Mouse (Mus musculus): ENCODE results near the gene Baiap2l2. TPM values are rescaled to one million over a fixed set of nuclear protein-coding genes. Genes with fewer than 3 reads are reported as not detected.
A peak's percentile ranks its signal among the peaks of the same experiment; 100 is the strongest.

Gene Baiap2l2
- polyA plus RNA-seq, 1 experiment, result 4.6 TPM

- Histone ChIP-seq H3K27ac (ENCODE audit: insufficient read depth, low read length) (no peak overlapping the region), H3K4me3 (ENCODE audit: insufficient read depth, low read length) (no peak overlapping the region), H3K4me1 (ENCODE audit: control insufficient read depth, insufficient read depth, low read length) (no peaks in the 10 kb centered on the region)
- TF ChIP-seq POLR2A (IDR thresholded peaks at IDR 0.05; ENCODE audit: extremely low read depth, insufficient read depth, low read length) (no peak), CTCF (IDR thresholded peaks at IDR 0.05; ENCODE audit: extremely low read depth, insufficient read depth, low read length) (no peak)
Observed at GRCm38 (mm10) chr15:79286141-79286540, 804 bp upstream of the Baiap2l2 start.

GRCm38 (mm10) chr15:79283371-79283770, 2.0 kb downstream of the Baiap2l2 start:
- no peaks in the 10 kb centered on the region for H3K4me1 ChIP-seq (ENCODE audit: control insufficient read depth, insufficient read depth, low read length)

GRCm38 (mm10) chr15:79282434-79282833, 2.9 kb downstream of the Baiap2l2 start:
- Histone ChIP-seq H3K4me3 (ENCODE audit: insufficient read depth, low read length) (no peak overlapping the region), H3K27ac (ENCODE audit: insufficient read depth, low read length) (no peak overlapping the region), H3K4me1 (ENCODE audit: control insufficient read depth, insufficient read depth, low read length) (no peaks in the 10 kb centered on the region)
- TF ChIP-seq CTCF (IDR thresholded peaks at IDR 0.05; ENCODE audit: extremely low read depth, insufficient read depth, low read length), result no peak
- no peak for TF ChIP-seq POLR2A (IDR thresholded peaks at IDR 0.05; ENCODE audit: extremely low read depth, insufficient read depth, low read length)

More at GRCm38 (mm10) chr15:79283371-79283770, 2.0 kb downstream of the Baiap2l2 start:
- H3K4me3 ChIP-seq (ENCODE audit: insufficient read depth, low read length), result no peak overlapping the region
- no peak overlapping the region for H3K27ac ChIP-seq (ENCODE audit: insufficient read depth, low read length)
- TF ChIP-seq POLR2A (IDR thresholded peaks at IDR 0.05; ENCODE audit: extremely low read depth, insufficient read depth, low read length) (no peak), CTCF (IDR thresholded peaks at IDR 0.05; ENCODE audit: extremely low read depth, insufficient read depth, low read length) (no peak)

GRCm38 (mm10) chr15:79281389-79281788, 3.9 kb downstream of the Baiap2l2 start:
- TF ChIP-seq POLR2A (IDR thresholded peaks at IDR 0.05; ENCODE audit: extremely low read depth, insufficient read depth, low read length), result no peak
- no peak for TF ChIP-seq CTCF (IDR thresholded peaks at IDR 0.05; ENCODE audit: extremely low read depth, insufficient read depth, low read length)
- Histone ChIP-seq H3K4me1 (ENCODE audit: control insufficient read depth, insufficient read depth, low read length) (no peaks in the 10 kb centered on the region), H3K4me3 (ENCODE audit: insufficient read depth, low read length) (no peak overlapping the region), H3K27ac (ENCODE audit: insufficient read depth, low read length) (no peak overlapping the region)

GRCm38 (mm10) chr15:79280850-79281249, 4.5 kb downstream of the Baiap2l2 start:
- Histone ChIP-seq H3K27ac (ENCODE audit: insufficient read depth, low read length) (no peak overlapping the region), H3K4me3 (ENCODE audit: insufficient read depth, low read length) (no peak overlapping the region), H3K4me1 (ENCODE audit: control insufficient read depth, insufficient read depth, low read length) (no peaks in the 10 kb centered on the region)
- TF ChIP-seq CTCF (IDR thresholded peaks at IDR 0.05; ENCODE audit: extremely low read depth, insufficient read depth, low read length) (no peak), POLR2A (IDR thresholded peaks at IDR 0.05; ENCODE audit: extremely low read depth, insufficient read depth, low read length) (no peak)

GRCm38 (mm10) chr15:79280209-79280608, 5.1 kb downstream of the Baiap2l2 start:
- Histone ChIP-seq H3K27ac (ENCODE audit: insufficient read depth, low read length) (no peak overlapping the region), H3K4me1 (ENCODE audit: control insufficient read depth, insufficient read depth, low read length) (no peaks in the 10 kb centered on the region), H3K4me3 (ENCODE audit: insufficient read depth, low read length) (no peak overlapping the region)
- no peak for TF ChIP-seq POLR2A (IDR thresholded peaks at IDR 0.05; ENCODE audit: extremely low read depth, insufficient read depth, low read length)
- peak; percentile 24; the same call in 1 of the 2 replicates for TF ChIP-seq CTCF (IDR thresholded peaks at IDR 0.05; ENCODE audit: extremely low read depth, insufficient read depth, low read length)

GRCm38 (mm10) chr15:79277728-79278127, 7.6 kb downstream of the Baiap2l2 start:
- Histone ChIP-seq H3K27ac (ENCODE audit: insufficient read depth, low read length) (no peak overlapping the region), H3K4me3 (ENCODE audit: insufficient read depth, low read length) (no peak overlapping the region), H3K4me1 (ENCODE audit: control insufficient read depth, insufficient read depth, low read length) (no peaks in the 10 kb centered on the region)
- TF ChIP-seq CTCF (IDR thresholded peaks at IDR 0.05; ENCODE audit: extremely low read depth, insufficient read depth, low read length) (no peak), POLR2A (IDR thresholded peaks at IDR 0.05; ENCODE audit: extremely low read depth, insufficient read depth, low read length) (no peak)

- TF ChIP-seq POLR2A (IDR thresholded peaks at IDR 0.05; ENCODE audit: extremely low read depth, insufficient read depth, low read length), result no peak
- no peak for TF ChIP-seq CTCF (IDR thresholded peaks at IDR 0.05; ENCODE audit: extremely low read depth, insufficient read depth, low read length)
- no peak overlapping the region for H3K4me3 ChIP-seq (ENCODE audit: insufficient read depth, low read length)
- H3K4me1 ChIP-seq (ENCODE audit: control insufficient read depth, insufficient read depth, low read length), result no peaks in the 10 kb centered on the region
- no peak overlapping the region for H3K27ac ChIP-seq (ENCODE audit: insufficient read depth, low read length)
Observed at GRCm38 (mm10) chr15:79273020-79273419, 12.3 kb downstream of the Baiap2l2 start.

GRCm38 (mm10) chr15:79271124-79271746, 14.1 kb downstream of the Baiap2l2 start:
- no peak for TF ChIP-seq POLR2A (IDR thresholded peaks at IDR 0.05; ENCODE audit: extremely low read depth, insufficient read depth, low read length)
- TF ChIP-seq CTCF (IDR thresholded peaks at IDR 0.05; ENCODE audit: extremely low read depth, insufficient read depth, low read length), result peak; percentile 69
- Histone ChIP-seq H3K4me3 (ENCODE audit: insufficient read depth, low read length) (peak overlapping the region; percentile 22), H3K27ac (ENCODE audit: insufficient read depth, low read length) (no peak overlapping the region), H3K4me1 (ENCODE audit: control insufficient read depth, insufficient read depth, low read length) (no peaks in the 10 kb centered on the region)

- Histone ChIP-seq H3K4me1 (ENCODE audit: control insufficient read depth, insufficient read depth, low read length) (no peaks in the 10 kb centered on the region), H3K27ac (ENCODE audit: insufficient read depth, low read length) (no peak overlapping the region)
Observed at GRCm38 (mm10) chr15:79270317-79271123, 14.8 kb downstream of the Baiap2l2 start.

More at GRCm38 (mm10) chr15:79270317-79271123, 14.8 kb downstream of the Baiap2l2 start:
- peak overlapping the region; percentile 22 for H3K4me3 ChIP-seq (ENCODE audit: insufficient read depth, low read length)
- TF ChIP-seq CTCF (IDR thresholded peaks at IDR 0.05; ENCODE audit: extremely low read depth, insufficient read depth, low read length) (no peak), POLR2A (IDR thresholded peaks at IDR 0.05; ENCODE audit: extremely low read depth, insufficient read depth, low read length) (no peak)
